Mouse (Mus musculus): ENCODE measurements at regions not wholly inside any gene's neighbourhood (a gene's known extent, or its start where the extent isn't known, plus 50 kb on each side); places are given as distances from the start of the nearest gene placed in this dataset.

DNA sequence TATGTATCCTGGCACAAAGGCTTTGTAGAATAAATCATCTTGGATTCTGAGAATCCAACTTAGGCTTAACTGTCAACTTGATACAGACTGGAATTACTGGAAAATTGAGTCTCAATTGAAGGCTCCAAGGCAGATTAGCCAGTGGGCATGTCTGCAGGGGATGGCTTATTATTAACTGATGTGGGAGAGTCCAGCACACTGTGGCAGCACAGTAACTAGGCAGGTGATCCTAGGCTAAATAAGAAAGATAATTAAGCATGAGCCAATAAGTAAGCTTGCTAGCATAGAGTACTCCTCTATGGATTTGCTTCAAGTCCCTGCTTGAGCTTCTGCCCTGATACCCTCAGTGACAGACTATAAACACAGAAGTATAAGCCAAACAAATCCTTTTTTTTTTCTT, 279.7 kb upstream of the Sstr1 start:
- no peak for TF ChIP-seq CHD1 (IDR thresholded peaks at IDR 0.05; ENCODE audit: low read depth, low read length)
- TF ChIP-seq POLR2AphosphoS5 (IDR thresholded peaks at IDR 0.05; ENCODE audit: borderline replicate concordance, low read depth, low read length): no peak
- TF ChIP-seq EP300 (IDR thresholded peaks at IDR 0.05; ENCODE audit: low read depth in 1 of 2, low read length in 2 of 2): no peak
- TF ChIP-seq BHLHE40 (IDR thresholded peaks at IDR 0.05; ENCODE audit: borderline replicate concordance, low read depth, low read length): no peak
- no peak for TF ChIP-seq CTCF (IDR thresholded peaks at IDR 0.05 in 2 of 3, conservative IDR thresholded peaks at IDR 0.05 in 1 of 3; ENCODE audit: control insufficient read depth in 1 of 3, insufficient read depth in 1 of 3, low read depth in 2 of 3, low read length in 3 of 3, poor library complexity in 1 of 3, severe bottlenecking in 1 of 3)
- TF ChIP-seq GATA1 (IDR thresholded peaks at IDR 0.05; ENCODE audit: low read depth, low read length): no peak
- no peak for TF ChIP-seq USF1 (IDR thresholded peaks at IDR 0.05; ENCODE audit: low read depth, low read length)
- TF ChIP-seq SMC3 (IDR thresholded peaks at IDR 0.05; ENCODE audit: low read depth, low read length): no peak
- TF ChIP-seq NELFE (IDR thresholded peaks at IDR 0.05; ENCODE audit: low read depth, low read length): no peak
- no peak for TF ChIP-seq SIN3A (IDR thresholded peaks at IDR 0.05; ENCODE audit: low read length)
